Mouse (Mus musculus) embryonic facial prominence, embryonic 14.5 days (tissue): ENCODE results near the gene Slc5a11. TPM values are rescaled to one million over a fixed set of nuclear protein-coding genes. Genes with fewer than 3 reads are reported as not detected.

Source experiments
- ATAC-seq: fragments of 200-750 bp; cut with Nextera tagmentation; 2 replicates; pipeline ENCODE4 v1.8.0; 2017; ENCODE audit warnings: low read depth, moderate number of reproducible peaks, moderate TSS enrichment
- DNase-seq: peaks from one replicate; pipeline ENCODE4 v3.0.0-alpha.2; 2015; ENCODE audit warnings: low spot score
- H3K27ac ChIP-seq: fragments of 300-500 bp; sonication (generic); replicated peaks from 2 replicates; pipeline ENCODE4 v1.5.1; 2014; ENCODE audit warnings: low read depth, mild to moderate bottlenecking, low read length, moderate library complexity
- H3K27me3 ChIP-seq: fragments of 300-500 bp; sonication (generic); replicated peaks from 2 replicates; pipeline ENCODE4 v1.6.1; 2014; ENCODE audit warnings: low read length; ENCODE audit not compliant: control insufficient read depth, insufficient read depth
- H3K36me3 ChIP-seq: fragments of 300-500 bp; sonication (generic); 2 replicates; pipeline ENCODE4 v1.6.1; 2014; ENCODE audit warnings: low read length, mixed read lengths; ENCODE audit not compliant: control insufficient read depth, insufficient read depth
- H3K4me1 ChIP-seq: fragments of 300-500 bp; sonication (generic); 2 replicates; pipeline ENCODE4 v1.6.1; 2014; ENCODE audit warnings: antibody characterized with exemption, low read length; ENCODE audit not compliant: control insufficient read depth, insufficient read depth
- H3K4me2 ChIP-seq: fragments of 300-500 bp; sonication (generic); 2 replicates; pipeline ENCODE4 v1.6.1; 2014; ENCODE audit warnings: low read depth, mild to moderate bottlenecking, low read length, moderate library complexity, mixed read lengths
- H3K4me3 ChIP-seq: fragments of 300-500 bp; sonication (generic); 2 replicates; pipeline ENCODE4 v1.5.1; 2014; ENCODE audit warnings: low read depth, mild to moderate bottlenecking, low read length
- H3K9ac ChIP-seq: fragments of 300-500 bp; sonication (generic); 2 replicates; pipeline ENCODE4 v1.6.1; 2014; ENCODE audit warnings: low read depth, mild to moderate bottlenecking, low read length, moderate library complexity, mixed read lengths
- H3K9me3 ChIP-seq: fragments of 300-500 bp; sonication (generic); 2 replicates; pipeline ENCODE4 v1.6.1; 2016; ENCODE audit warnings: low read length; ENCODE audit not compliant: control insufficient read depth
- WGBS: fragments of 180-500 bp; shearing (Covaris S2); extraction: QIAGEN DNeasy Blood & Tissue Kit; methylation state at CpG from one replicate; pipeline ENCODE4 v1.1.7; 2014; 5-methylcytosine and 5-hydroxymethylcytosine counted together
- polyA plus RNA-seq: library from polyadenylated mRNA; unstranded; fragments of >200 nt; fragmentation: Nextera tagmentation; extraction: Ambion mirVana; gene quantifications from 2 replicates; pipeline ENCODE4 v1.2.1, GENCODE M21; 2014

The Slc5a11 gene
- polyA plus RNA-seq, 1 experiment from 2014 or later, result 0.26 TPM

- H3K9ac ChIP-seq, result no peak overlapping the region
- 64% methylated on average over 6 of the region's 6 CpGs for WGBS
- H3K27ac ChIP-seq, result no peak overlapping the region
- H3K4me2 ChIP-seq, result no peak overlapping the region
- no peaks in the 10 kb centered on the region for H3K27me3 ChIP-seq
- DNase-seq, result no peak
- H3K36me3 ChIP-seq, result no peaks in the 10 kb centered on the region
- H3K4me3 ChIP-seq, result no peak overlapping the region
- H3K4me1 ChIP-seq, result no peaks in the 10 kb centered on the region
- no peak for ATAC-seq
- H3K9me3 ChIP-seq, result no peaks in the 10 kb centered on the region
Observed at GRCm38 (mm10) chr7:123240064-123240463, 25.5 kb downstream of the Slc5a11 start.

- ATAC-seq (no peak), DNase-seq (no peak)
- 86% methylated on average over 7 of the region's 7 CpGs for WGBS
- no peaks in the 10 kb centered on the region for H3K9me3 ChIP-seq
- H3K4me1 ChIP-seq, result no peaks in the 10 kb centered on the region
- H3K4me2 ChIP-seq, result no peak overlapping the region
- no peak overlapping the region for H3K4me3 ChIP-seq
- no peaks in the 10 kb centered on the region for H3K27me3 ChIP-seq
- H3K27ac ChIP-seq, result no peak overlapping the region
- H3K36me3 ChIP-seq, result no peaks in the 10 kb centered on the region
- no peak overlapping the region for H3K9ac ChIP-seq
Observed at GRCm38 (mm10) chr7:123242241-123242640, 27.7 kb downstream of the Slc5a11 start.

GRCm38 (mm10) chr7:123244833-123245232 lies 30.3 kb downstream of the Slc5a11 start:
- Histone ChIP-seq H3K9me3 (no peaks in the 10 kb centered on the region), H3K4me3 (no peak overlapping the region), H3K27me3 (no peaks in the 10 kb centered on the region), H3K4me2 (no peak overlapping the region), H3K36me3 (no peaks in the 10 kb centered on the region), H3K4me1 (no peaks in the 10 kb centered on the region), H3K9ac (no peak overlapping the region), H3K27ac (no peak overlapping the region)
- 78% methylated on average over 1 of the region's 1 CpGs for WGBS
- no peak for ATAC-seq
- no peak for DNase-seq

- no peaks in the 10 kb centered on the region for H3K27me3 ChIP-seq
- DNase-seq, result no peak
- no peak overlapping the region for H3K4me2 ChIP-seq
- H3K4me1 ChIP-seq, result no peaks in the 10 kb centered on the region
- no peak for ATAC-seq
- no peak overlapping the region for H3K4me3 ChIP-seq
- H3K9me3 ChIP-seq, result no peaks in the 10 kb centered on the region
- H3K9ac ChIP-seq, result no peak overlapping the region
- WGBS, result 64% methylated on average over 4 of the region's 4 CpGs
- H3K27ac ChIP-seq, result no peak overlapping the region
- H3K36me3 ChIP-seq, result no peaks in the 10 kb centered on the region
Observed at GRCm38 (mm10) chr7:123246504-123247084, 32.0 kb downstream of the Slc5a11 start.

- Histone ChIP-seq H3K27me3 (no peaks in the 10 kb centered on the region), H3K9ac (no peak overlapping the region), H3K4me1 (no peaks in the 10 kb centered on the region), H3K36me3 (no peaks in the 10 kb centered on the region), H3K4me3 (no peak overlapping the region), H3K4me2 (no peak overlapping the region), H3K27ac (no peak overlapping the region), H3K9me3 (no peaks in the 10 kb centered on the region)
- DNase-seq, result no peak
- WGBS, result 38% methylated on average over 2 of the region's 2 CpGs
- no peak for ATAC-seq
Observed at GRCm38 (mm10) chr7:123248166-123248565, 33.6 kb downstream of the Slc5a11 start.

GRCm38 (mm10) chr7:123251343-123251742 lies 36.8 kb downstream of the Slc5a11 start:
- Histone ChIP-seq H3K36me3 (no peaks in the 10 kb centered on the region), H3K27me3 (no peaks in the 10 kb centered on the region), H3K27ac (no peak overlapping the region), H3K9ac (no peak overlapping the region), H3K9me3 (no peaks in the 10 kb centered on the region), H3K4me1 (no peaks in the 10 kb centered on the region), H3K4me2 (no peak overlapping the region), H3K4me3 (no peak overlapping the region)
- WGBS, result 56% methylated on average over 6 of the region's 6 CpGs
- DNase-seq (no peak), ATAC-seq (no peak)

- Histone ChIP-seq H3K27me3 (no peaks in the 10 kb centered on the region), H3K9ac (no peak overlapping the region), H3K4me2 (no peak overlapping the region), H3K27ac (no peak overlapping the region), H3K36me3 (no peaks in the 10 kb centered on the region), H3K9me3 (no peaks in the 10 kb centered on the region), H3K4me1 (no peaks in the 10 kb centered on the region), H3K4me3 (no peak overlapping the region)
- WGBS, result 71% methylated on average over 7 of the region's 7 CpGs
- ATAC-seq (no peak), DNase-seq (no peak)
Observed at GRCm38 (mm10) chr7:123253396-123253795, 38.8 kb downstream of the Slc5a11 start.

- no peak for ATAC-seq
- no peak for DNase-seq
- no peak overlapping the region for H3K9ac ChIP-seq
- no peaks in the 10 kb centered on the region for H3K27me3 ChIP-seq
- no peak overlapping the region for H3K4me3 ChIP-seq
- H3K4me1 ChIP-seq, result no peaks in the 10 kb centered on the region
- H3K27ac ChIP-seq, result no peak overlapping the region
- 88% methylated on average over 14 of the region's 14 CpGs for WGBS
- no peaks in the 10 kb centered on the region for H3K36me3 ChIP-seq
- H3K4me2 ChIP-seq, result no peak overlapping the region
- H3K9me3 ChIP-seq, result no peaks in the 10 kb centered on the region
Observed at GRCm38 (mm10) chr7:123254196-123254970, 39.8 kb downstream of the Slc5a11 start.

- H3K27ac ChIP-seq, result no peak overlapping the region
- 85% methylated on average over 8 of the region's 8 CpGs for WGBS
- no peaks in the 10 kb centered on the region for H3K9me3 ChIP-seq
- no peak for DNase-seq
- ATAC-seq, result no peak
- no peaks in the 10 kb centered on the region for H3K4me1 ChIP-seq
- H3K4me3 ChIP-seq, result no peak overlapping the region
- no peak overlapping the region for H3K9ac ChIP-seq
- H3K27me3 ChIP-seq, result no peaks in the 10 kb centered on the region
- H3K36me3 ChIP-seq, result no peaks in the 10 kb centered on the region
- no peak overlapping the region for H3K4me2 ChIP-seq
Observed at GRCm38 (mm10) chr7:123258103-123258502, 43.5 kb downstream of the Slc5a11 start.
